Mouse (Mus musculus): ENCODE data around the gene Tmem164. TPM values are rescaled to one million over a fixed set of nuclear protein-coding genes. Genes with fewer than 3 reads are reported as not detected.

Tmem164 gene
- polyA plus RNA-seq, 1 experiment, result 38.0 TPM

GRCm38 (mm10) chrX:142828184-142828908 lies 147.1 kb downstream of the Tmem164 start:
- no peak for DNase-seq (ENCODE audit: low read depth)

- DNase-seq (ENCODE audit: low read depth), result no peak
Measured at GRCm38 (mm10) chrX:142829267-142829666, 148.1 kb downstream of the Tmem164 start.

GRCm38 (mm10) chrX:142829866-142830470 lies 148.8 kb downstream of the Tmem164 start:
- DNase-seq (ENCODE audit: low read depth), result no peak

- no peak for DNase-seq (ENCODE audit: low read depth)
Measured at GRCm38 (mm10) chrX:142830572-142830971, 149.4 kb downstream of the Tmem164 start.

- no peak for DNase-seq (ENCODE audit: low read depth)
Measured at GRCm38 (mm10) chrX:142832221-142832620, 151.0 kb downstream of the Tmem164 start.

- DNase-seq (ENCODE audit: low read depth), result no peak
Measured at GRCm38 (mm10) chrX:142833164-142833796, 152.1 kb downstream of the Tmem164 start.

- no peak for DNase-seq (ENCODE audit: low read depth)
Measured at GRCm38 (mm10) chrX:142834807-142835206, 153.6 kb downstream of the Tmem164 start.

- DNase-seq (ENCODE audit: low read depth), result no peak
Measured at GRCm38 (mm10) chrX:142836399-142836798, 155.2 kb downstream of the Tmem164 start.

- DNase-seq (ENCODE audit: low read depth), result no peak
Measured at GRCm38 (mm10) chrX:142837316-142837715, 156.1 kb downstream of the Tmem164 start.

GRCm38 (mm10) chrX:142838841-142839240 lies 157.6 kb downstream of the Tmem164 start:
- DNase-seq (ENCODE audit: low read depth), result no peak

- DNase-seq (ENCODE audit: low read depth), result no peak
Measured at GRCm38 (mm10) chrX:142839411-142839810, 158.2 kb downstream of the Tmem164 start.

- DNase-seq (ENCODE audit: low read depth), result no peak
Measured at GRCm38 (mm10) chrX:142841916-142842315, 160.7 kb downstream of the Tmem164 start.

- no peak for DNase-seq (ENCODE audit: low read depth)
Measured at GRCm38 (mm10) chrX:142846266-142846665, 165.1 kb downstream of the Tmem164 start.

GRCm38 (mm10) chrX:142848032-142848431 lies 166.8 kb downstream of the Tmem164 start:
- no peak for DNase-seq (ENCODE audit: low read depth)

- DNase-seq (ENCODE audit: low read depth), result no peak
Measured at GRCm38 (mm10) chrX:142869844-142870243, 188.6 kb downstream of the Tmem164 start.

- DNase-seq (ENCODE audit: low read depth), result no peak
Measured at GRCm38 (mm10) chrX:142882255-142882654, 201.0 kb downstream of the Tmem164 start.

- no peak for DNase-seq (ENCODE audit: low read depth)
Measured at GRCm38 (mm10) chrX:142883593-142883992, 202.4 kb downstream of the Tmem164 start.

GRCm38 (mm10) chrX:142885962-142886361 lies 204.8 kb downstream of the Tmem164 start:
- DNase-seq (ENCODE audit: low read depth), result no peak

All from gonadal fat pad, adult 2 months (tissue).